Mouse (Mus musculus) heart, adult 2 months (tissue): ENCODE results near the gene Sdk2.

ENCODE experiments used
- CTCF ChIP-seq: fragments of 200-600 bp; IDR thresholded peaks from 2 replicates; pipeline ENCODE4 v1.8.1; 2022; ENCODE audit warnings: antibody characterized with exemption, mild to moderate bottlenecking, moderate library complexity
- EP300 ChIP-seq: fragments of 200-500 bp; IDR thresholded peaks from 2 replicates; pipeline ENCODE4 v1.6.1; 2011; ENCODE audit warnings: low read depth, low read length, control low read depth; ENCODE audit not compliant: insufficient read depth
- POLR2A ChIP-seq: fragments of 200-500 bp; IDR thresholded peaks from 2 replicates; pipeline ENCODE4 v1.6.1; 2011; ENCODE audit warnings: mild to moderate bottlenecking, low read depth, low read length, control low read depth; ENCODE audit not compliant: insufficient read depth

GRCm38 (mm10) chr11:113726994-113727888 lies 339.6 kb downstream of the Sdk2 start:
- TF ChIP-seq POLR2A = no peak
- no peak for TF ChIP-seq CTCF
- no peak for TF ChIP-seq EP300
